ENCODE assay signal across 9 mouse cellular contexts in genomic region chr7:44649990-44650389, GRCm38 (mm10). TPM values are rescaled to one million over a fixed set of nuclear protein-coding genes. Genes with fewer than 3 reads are reported as not detected.
A peak's percentile ranks its signal among the peaks of the same experiment; 100 is the strongest.
DNase-seq lines count a peak whose midpoint lies in the region; ATAC-seq and TF ChIP-seq lines count a peak whose summit lies in the region.
"Had no signal": no experiment of that assay in that cellular context is flagged by ENCODE, and none has a peak within 500 bp of the region (broad histone marks: within the 10 kb centered on the region; RNA-seq: fewer than 3 reads in every experiment).

No protein-coding gene starts in this region.

- no peak overlapping the region for H3K4me2 ChIP-seq in forebrain, embryonic 11.5 days (ENCODE audit: low read depth, low read length, severe bottlenecking)
- H3K4me2 ChIP-seq in forebrain, embryonic 15.5 days (replicated peaks) = no peak overlapping the region

- H3K9me3 ChIP-seq in forebrain, embryonic 11.5 days (ENCODE audit: control insufficient read depth, low read length) = no peaks in the 10 kb centered on the region
- H3K9me3 ChIP-seq in forebrain, embryonic 15.5 days = no peaks in the 10 kb centered on the region

- peak; percentile 79 for DNase-seq in forebrain, embryonic 11.5 days (ENCODE audit: low spot score)
- peak; percentile 45 for DNase-seq in thymus, adult 2 months
- no peak for DNase-seq in thymus, adult 18-20 months
- peak; percentile 67 for DNase-seq in kidney, postnatal 10 days
- peak; percentile 57 to 64 for DNase-seq in lung, postnatal 4 days
- peak; percentile 85 for DNase-seq in splenic B cell, adult 2 months (ENCODE audit: low read depth, low spot score)

- no peak overlapping the region for H3K9ac ChIP-seq in forebrain, embryonic 11.5 days (ENCODE audit: low read length)
- no peak overlapping the region for H3K9ac ChIP-seq in forebrain, embryonic 15.5 days (replicated peaks)

- no peak for ATAC-seq in forebrain, embryonic 11.5 days (replicated peaks; ENCODE audit: low FRiP score)
- ATAC-seq in forebrain, embryonic 15.5 days (replicated peaks) = no peak; the same call in 1 of the 2 replicates
- ATAC-seq in common myeloid progenitor, adult 5-6 weeks (replicated peaks; ENCODE audit: low read depth, poor library complexity, severe bottlenecking) = peak; percentile 76

- no peak for TF ChIP-seq POLR2A in thymus, adult 2 months (IDR thresholded peaks at IDR 0.05; ENCODE audit: control insufficient read depth, extremely low read depth, insufficient read depth, low read length, poor library complexity)

- no peaks in the 10 kb centered on the region for H3K4me1 ChIP-seq in forebrain, embryonic 11.5 days (replicated peaks; ENCODE audit: control insufficient read depth, insufficient read depth, low read length)
- peaks cover 8% of the 10 kb centered on the region for H3K4me1 ChIP-seq in forebrain, embryonic 15.5 days
- H3K4me1 ChIP-seq in thymus, adult 2 months (replicated peaks; ENCODE audit: control insufficient read depth, insufficient read depth, low read length) = no peaks in the 10 kb centered on the region

- H3K27me3 ChIP-seq in forebrain, embryonic 11.5 days (ENCODE audit: control insufficient read depth, insufficient read depth, low read length) = peaks cover 5% of the 10 kb centered on the region; the same call in 1 of the 2 replicates
- H3K27me3 ChIP-seq in forebrain, embryonic 15.5 days = no peaks in the 10 kb centered on the region
- H3K27me3 ChIP-seq in thymus, adult 2 months (ENCODE audit: control insufficient read depth, insufficient read depth, low read length) = no peaks in the 10 kb centered on the region
- no peaks in the 10 kb centered on the region; the same call in 1 of the 2 replicates for H3K27me3 ChIP-seq in splenic B cell, adult 2 months (ENCODE audit: control insufficient read depth, insufficient read depth, low read length, poor library complexity, severe bottlenecking)

- H3K27ac ChIP-seq in forebrain, embryonic 11.5 days (ENCODE audit: low read depth, low read length) = no peak overlapping the region
- no peak overlapping the region for H3K27ac ChIP-seq in forebrain, embryonic 15.5 days (replicated peaks)
- no peak overlapping the region for H3K27ac ChIP-seq in thymus, adult 2 months (ENCODE audit: control insufficient read depth, insufficient read depth, low read length)

- no peaks in the 10 kb centered on the region for H3K36me3 ChIP-seq in forebrain, embryonic 11.5 days (ENCODE audit: control insufficient read depth, insufficient read depth, low read length)
- H3K36me3 ChIP-seq in forebrain, embryonic 15.5 days = no peaks in the 10 kb centered on the region
- H3K36me3 ChIP-seq in thymus, adult 2 months (ENCODE audit: control insufficient read depth, insufficient read depth, low read length) = no peaks in the 10 kb centered on the region
- H3K36me3 ChIP-seq in splenic B cell, adult 2 months (ENCODE audit: control insufficient read depth, insufficient read depth, low read length, poor library complexity, severe bottlenecking) = no peaks in the 10 kb centered on the region

- H3K4me3 ChIP-seq in forebrain, embryonic 11.5 days (ENCODE audit: low read depth, low read length) = no peak overlapping the region
- no peak overlapping the region for H3K4me3 ChIP-seq in forebrain, embryonic 15.5 days
- H3K4me3 ChIP-seq in thymus, adult 2 months (ENCODE audit: control insufficient read depth, insufficient read depth, low read length) = no peak overlapping the region

- 18% methylated on average over 4 of the region's 4 CpGs for WGBS in forebrain, embryonic 11.5 days
- 11% methylated on average over 4 of the region's 4 CpGs for WGBS in forebrain, embryonic 15.5 days
- WGBS in thymus, adult 2 months = 7% methylated on average over 4 of the region's 4 CpGs

- TF ChIP-seq CTCF in thymus, adult 2 months (IDR thresholded peaks at IDR 0.05; ENCODE audit: borderline replicate concordance, control insufficient read depth, extremely low read depth, insufficient read depth, low read length, poor library complexity) = peak; percentile 67; the same call in 1 of the 2 replicates

RNA-seq across cellular contexts. Expression of gene Myh14, which starts 20.7 kb away (rescaled TPM):
- polyA plus RNA-seq in forebrain, embryonic 11.5 days (2014; fragmentation: Nextera tagmentation; extraction: Ambion mirVana) = 1.7 and 2.6 TPM in 2 replicates
- 1.3 and 1.5 TPM in 2 replicates for polyA plus RNA-seq in forebrain, embryonic 15.5 days (2015; fragmentation: Nextera tagmentation; extraction: Ambion mirVana)
- polyA plus RNA-seq in thymus, adult 2 months (2012; rRNA removed) = 1.9 and 3.7 TPM in 2 replicates
- total RNA-seq in common myeloid progenitor, adult 5-6 weeks (2017) = not detected in 2 replicates

RNA-seq across cellular contexts. Expression of gene Izumo2, which starts 58.6 kb away (rescaled TPM):
- not detected in 2 replicates for polyA plus RNA-seq in forebrain, embryonic 11.5 days (2014; fragmentation: Nextera tagmentation; extraction: Ambion mirVana)
- not detected in 2 replicates for polyA plus RNA-seq in forebrain, embryonic 15.5 days (2015; fragmentation: Nextera tagmentation; extraction: Ambion mirVana)
- polyA plus RNA-seq in thymus, adult 2 months (2012; rRNA removed) = not detected in 2 replicates
- not detected in 2 replicates for total RNA-seq in common myeloid progenitor, adult 5-6 weeks (2017)
- total RNA-seq: layer of hippocampus, adult 8-10 months had no signal

RNA-seq across cellular contexts. Expression of gene Kcnc3, which starts 59.5 kb away (rescaled TPM):
- 1.8 and 2.0 TPM in 2 replicates for polyA plus RNA-seq in forebrain, embryonic 11.5 days (2014; fragmentation: Nextera tagmentation; extraction: Ambion mirVana)
- polyA plus RNA-seq in forebrain, embryonic 15.5 days (2015; fragmentation: Nextera tagmentation; extraction: Ambion mirVana) = 2.6 and 3.3 TPM in 2 replicates
- 0.82 and 1.0 TPM in 2 replicates for polyA plus RNA-seq in thymus, adult 2 months (2012; rRNA removed)
- 0.39 and 1.1 TPM in 2 replicates for total RNA-seq in common myeloid progenitor, adult 5-6 weeks (2017)

Comparison
In these comparisons a context has a peak if more than half of its experiments do, and no peak if none do; other contexts are left out.
1. DNase-seq: peak in forebrain, embryonic 11.5 days (single experiment), thymus, adult 2 months (single experiment), kidney, postnatal 10 days (single experiment), lung, postnatal 4 days (2 of 2) and splenic B cell, adult 2 months (single experiment); none in thymus, adult 18-20 months (0 of 2).